Mouse (Mus musculus) bone marrow, adult 2 months (tissue): ENCODE results near the gene Wnt1. TPM values are rescaled to one million over a fixed set of nuclear protein-coding genes. Genes with fewer than 3 reads are reported as not detected.

Experiments used
- H3K27ac ChIP-seq: fragments of 200-500 bp; 2 replicates; pipeline ENCODE4 v1.5.1; 2012; ENCODE audit warnings: low read depth, mild to moderate bottlenecking, control low read depth, inconsistent platforms, low read length; ENCODE audit not compliant: control insufficient read depth, poor library complexity, insufficient read depth
- H3K4me1 ChIP-seq: fragments of 200-500 bp; 2 replicates; pipeline ENCODE4 v1.6.1; 2011; ENCODE audit warnings: low read length; ENCODE audit not compliant: control insufficient read depth, insufficient read depth
- H3K4me3 ChIP-seq: fragments of 200-500 bp; replicated peaks from 2 replicates; pipeline ENCODE3; 2011; ENCODE audit warnings: mild to moderate bottlenecking, low read depth, low read length, control low read depth; ENCODE audit not compliant: control insufficient read depth
- CTCF ChIP-seq: fragments of 200-500 bp; IDR thresholded peaks from 2 replicates; pipeline ENCODE4 v1.5.1; 2011; ENCODE audit warnings: low read length, control low read depth; ENCODE audit not compliant: control insufficient read depth, insufficient read depth
- POLR2A ChIP-seq: fragments of 200-500 bp; IDR thresholded peaks from 2 replicates; pipeline ENCODE4 v1.6.1; 2011; ENCODE audit warnings: low read depth, mild to moderate bottlenecking, control low read depth, low read length, borderline replicate concordance; ENCODE audit not compliant: control insufficient read depth
- WGBS: fragments of 180-500 bp; shearing (Covaris S2); methylation state at CpG from one replicate; pipeline ENCODE4 v1.1.7; 2018; 5-methylcytosine and 5-hydroxymethylcytosine counted together
- polyA plus RNA-seq: library from polyadenylated mRNA; stranded (reverse); fragments of >200 nt; gene quantifications from 2 replicates; pipeline ENCODE4 v1.2.4, GENCODE M21; 2011; ENCODE audit warnings: low replicate concordance; ENCODE audit not compliant: missing spikeins, insufficient read depth, insufficient read length

Wnt1 gene
- polyA plus RNA-seq, 1 experiment, result not detected

GRCm38 (mm10) chr15:98839671-98840585 lies 50.3 kb downstream of the Wnt1 start:
- Histone ChIP-seq H3K4me3 (no peak overlapping the region), H3K4me1 (peaks cover 1% of the 10 kb centered on the region; the same call in 1 of the 2 replicates), H3K27ac (no peak overlapping the region)
- WGBS, result 92% methylated on average over 30 of the region's 30 CpGs
- TF ChIP-seq CTCF (no peak), POLR2A (no peak)

Other genes with a start within 250 kb of the Wnt1 start
- gene Ccnt1, start 218.9 kb upstream of the Wnt1 start, polyA plus RNA-seq, result 18.5 and 31.3 TPM in 2 replicates
- gene 4930415O20Rik, start 218.9 kb upstream of the Wnt1 start, polyA plus RNA-seq, result not detected in 2 replicates
- 45.8 and 65.2 TPM in 2 replicates for gene Adcy6, start 179.8 kb upstream of the Wnt1 start, polyA plus RNA-seq
- gene Cacnb3, start 159.0 kb upstream of the Wnt1 start, polyA plus RNA-seq, result 0.70 and 1.8 TPM in 2 replicates
- 52.3 and 81.0 TPM in 2 replicates for gene Ddx23, start 127.0 kb upstream of the Wnt1 start, polyA plus RNA-seq
- 1.8 and 2.3 TPM in 2 replicates for gene Rnd1, start 112.4 kb upstream of the Wnt1 start, polyA plus RNA-seq
- not detected in 2 replicates for gene Ccdc65, start 81.7 kb upstream of the Wnt1 start, polyA plus RNA-seq
- gene Fkbp11, start 61.7 kb upstream of the Wnt1 start, polyA plus RNA-seq, result 0.74 TPM in 1 of 2 replicates, not detected in the other
- 11.0 and 19.8 TPM in 2 replicates for gene Arf3, start 26.6 kb upstream of the Wnt1 start, polyA plus RNA-seq
- 1.1 and 1.4 TPM in 2 replicates for gene Wnt10b, start 11.7 kb upstream of the Wnt1 start, polyA plus RNA-seq
- 0.25 TPM in 1 of 2 replicates, not detected in the other for gene Ddn, start 19.6 kb downstream of the Wnt1 start, polyA plus RNA-seq
- gene Prkag1, start 41.7 kb downstream of the Wnt1 start, polyA plus RNA-seq, result 64.8 and 107 TPM in 2 replicates
- gene Kmt2d, start 81.3 kb downstream of the Wnt1 start, polyA plus RNA-seq, result 67.1 and 105 TPM in 2 replicates
- 9.6 and 9.8 TPM in 2 replicates for gene Rhebl1, start 104.7 kb downstream of the Wnt1 start, polyA plus RNA-seq
- gene Dhh, start 108.7 kb downstream of the Wnt1 start, polyA plus RNA-seq, result 0.60 TPM in 1 of 2 replicates, not detected in the other
- gene Lmbr1l, start 128.4 kb downstream of the Wnt1 start, polyA plus RNA-seq, result 32.7 and 73.3 TPM in 2 replicates
- 812 and 942 TPM in 2 replicates for gene Tuba1b, start 144.7 kb downstream of the Wnt1 start, polyA plus RNA-seq
- not detected in 2 replicates for gene Gm49450, start 163.7 kb downstream of the Wnt1 start, polyA plus RNA-seq
- 22.2 and 97.6 TPM in 2 replicates for gene Tuba1a, start 163.8 kb downstream of the Wnt1 start, polyA plus RNA-seq
- 168 and 176 TPM in 2 replicates for gene Tuba1c, start 240.0 kb downstream of the Wnt1 start, polyA plus RNA-seq